Mouse (Mus musculus) bone marrow macrophage, adult 2 months (primary cell): Measurements from ENCODE around the gene Rgs10. TPM values are rescaled to one million over a fixed set of nuclear protein-coding genes. Genes with fewer than 3 reads are reported as not detected.

Experiments used
- H3K27ac ChIP-seq: 2 replicates; pipeline ENCODE4 v1.5.1; 2012; ENCODE audit warnings: low read depth, low read length; ENCODE audit not compliant: insufficient read depth
- H3K4me1 ChIP-seq: 2 replicates; pipeline ENCODE4 v1.6.1; 2012; ENCODE audit warnings: low read length; ENCODE audit not compliant: control insufficient read depth, insufficient read depth
- H3K4me3 ChIP-seq: 2 replicates; pipeline ENCODE4 v1.5.1; 2012; ENCODE audit warnings: mild to moderate bottlenecking, low read length, moderate library complexity; ENCODE audit not compliant: insufficient read depth
- CTCF ChIP-seq: IDR thresholded peaks from 2 replicates; pipeline ENCODE4 v1.5.1; 2012; ENCODE audit warnings: low read depth, mild to moderate bottlenecking, low read length, moderate library complexity
- POLR2A ChIP-seq: IDR thresholded peaks from 2 replicates; pipeline ENCODE4 v1.6.1; 2012; ENCODE audit warnings: mild to moderate bottlenecking, low read depth, low read length, borderline replicate concordance
- polyA plus RNA-seq: library from polyadenylated mRNA; stranded (reverse); fragments of >200 nt; gene quantifications from 2 replicates; pipeline ENCODE4 v1.2.4, GENCODE M21; 2012; ENCODE audit not compliant: missing spikeins, insufficient read depth, insufficient read length

The Rgs10 gene
- polyA plus RNA-seq, 1 experiment = 731 TPM

- TF ChIP-seq POLR2A = no peak
- no peak for TF ChIP-seq CTCF
- Histone ChIP-seq H3K27ac (peak overlapping the region; percentile 51), H3K4me3 (peak overlapping the region; percentile 11; the same call in 1 of the 2 replicates), H3K4me1 (peaks cover 24% of the 10 kb centered on the region)
Observed at GRCm38 (mm10) chr7:128410708-128411413, 7.7 kb downstream of the Rgs10 start.

DNA sequence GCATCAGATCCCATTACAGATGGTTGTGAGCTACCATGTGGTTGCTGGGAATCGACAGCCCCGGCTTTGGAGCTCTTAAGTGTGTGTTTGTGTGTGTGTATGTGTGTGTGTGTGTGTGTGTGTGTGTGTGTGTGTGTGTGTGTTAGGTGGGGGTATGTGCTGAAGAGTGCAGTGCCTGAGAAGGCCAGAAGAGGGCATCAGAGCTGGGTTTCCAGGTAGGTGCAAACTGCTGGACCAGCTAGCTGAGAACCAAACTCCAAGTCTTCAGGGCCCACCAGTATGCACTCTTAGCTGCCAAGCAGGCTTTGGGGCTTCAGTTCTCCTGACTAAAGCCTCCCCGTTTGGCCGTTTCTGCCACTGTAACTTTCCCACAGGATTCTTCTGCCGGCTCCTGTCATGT is 10.3 kb downstream of the Rgs10 start:
- Histone ChIP-seq H3K27ac (no peak overlapping the region), H3K4me3 (no peak overlapping the region), H3K4me1 (peaks cover 24% of the 10 kb centered on the region)
- no peak for TF ChIP-seq POLR2A
- TF ChIP-seq CTCF = peak; percentile 26; the same call in 1 of the 2 replicates

- H3K27ac ChIP-seq = no peak overlapping the region
- no peak for TF ChIP-seq POLR2A
- no peak for TF ChIP-seq CTCF
- H3K4me3 ChIP-seq = no peak overlapping the region
- H3K4me1 ChIP-seq = peaks cover 9% of the 10 kb centered on the region
Observed at GRCm38 (mm10) chr7:128403988-128404387, 14.6 kb downstream of the Rgs10 start.

GRCm38 (mm10) chr7:128403586-128403985 is 15.0 kb downstream of the Rgs10 start:
- H3K4me1 ChIP-seq = peaks cover 13% of the 10 kb centered on the region
- no peak overlapping the region for H3K27ac ChIP-seq
- no peak overlapping the region for H3K4me3 ChIP-seq
- TF ChIP-seq POLR2A = no peak
- TF ChIP-seq CTCF = no peak

GRCm38 (mm10) chr7:128403128-128403527 is 15.4 kb downstream of the Rgs10 start:
- Histone ChIP-seq H3K27ac (no peak overlapping the region), H3K4me3 (no peak overlapping the region), H3K4me1 (peaks cover 17% of the 10 kb centered on the region)
- no peak for TF ChIP-seq POLR2A
- TF ChIP-seq CTCF = no peak

DNA sequence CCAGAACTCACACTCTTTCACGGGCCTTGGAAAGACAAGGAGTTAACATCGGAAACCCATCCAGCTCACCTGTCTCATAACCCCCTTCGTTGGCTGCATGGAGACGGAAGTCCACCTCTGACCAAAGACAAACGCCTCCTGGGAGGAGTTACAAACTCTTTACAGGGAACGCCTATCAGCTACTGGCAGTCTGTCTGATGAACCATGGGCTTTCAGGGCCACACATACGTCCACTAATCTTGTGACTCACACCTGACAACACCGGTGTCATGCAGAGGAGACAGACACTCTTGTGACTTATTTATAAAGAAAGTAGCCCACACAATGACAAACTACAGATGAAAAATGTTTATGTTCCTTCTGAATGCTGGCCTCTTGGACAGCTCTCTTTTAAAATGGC is 16.0 kb downstream of the Rgs10 start:
- TF ChIP-seq CTCF (no peak), POLR2A (no peak)
- Histone ChIP-seq H3K27ac (no peak overlapping the region), H3K4me1 (peaks cover 21% of the 10 kb centered on the region), H3K4me3 (no peak overlapping the region)

GRCm38 (mm10) chr7:128398664-128399063 is 19.9 kb downstream of the Rgs10 start:
- peaks cover 33% of the 10 kb centered on the region for H3K4me1 ChIP-seq
- no peak overlapping the region for H3K4me3 ChIP-seq
- TF ChIP-seq CTCF (no peak), POLR2A (no peak)
- no peak overlapping the region for H3K27ac ChIP-seq

- Histone ChIP-seq H3K27ac (no peak overlapping the region), H3K4me3 (no peak overlapping the region), H3K4me1 (peaks cover 44% of the 10 kb centered on the region)
- no peak for TF ChIP-seq CTCF
Observed at GRCm38 (mm10) chr7:128397066-128397465, 21.5 kb downstream of the Rgs10 start.

GRCm38 (mm10) chr7:128393756-128394155 is 24.8 kb downstream of the Rgs10 start:
- TF ChIP-seq CTCF = no peak
- no peak for TF ChIP-seq POLR2A
- Histone ChIP-seq H3K27ac (peak overlapping the region; percentile 99), H3K4me3 (no peak overlapping the region), H3K4me1 (peaks cover 65% of the 10 kb centered on the region)

GRCm38 (mm10) chr7:128392972-128393314 is 25.6 kb downstream of the Rgs10 start:
- no peak for TF ChIP-seq CTCF
- no peak for TF ChIP-seq POLR2A
- H3K27ac ChIP-seq = peak overlapping the region; percentile 99
- peaks cover 60% of the 10 kb centered on the region for H3K4me1 ChIP-seq
- peak overlapping the region; percentile 40 for H3K4me3 ChIP-seq
